Mouse (Mus musculus) frontal cortex, adult (tissue): ENCODE results near the gene Med25.

Experiments used
- ATAC-seq: cut with Nextera tagmentation; 2 replicates; pipeline ENCODE4 v1.9.2; 2017; ENCODE audit warnings: mild to moderate bottlenecking, moderate library complexity, mixed read lengths; ENCODE audit not compliant: low TSS enrichment

The Med25 gene

DNA sequence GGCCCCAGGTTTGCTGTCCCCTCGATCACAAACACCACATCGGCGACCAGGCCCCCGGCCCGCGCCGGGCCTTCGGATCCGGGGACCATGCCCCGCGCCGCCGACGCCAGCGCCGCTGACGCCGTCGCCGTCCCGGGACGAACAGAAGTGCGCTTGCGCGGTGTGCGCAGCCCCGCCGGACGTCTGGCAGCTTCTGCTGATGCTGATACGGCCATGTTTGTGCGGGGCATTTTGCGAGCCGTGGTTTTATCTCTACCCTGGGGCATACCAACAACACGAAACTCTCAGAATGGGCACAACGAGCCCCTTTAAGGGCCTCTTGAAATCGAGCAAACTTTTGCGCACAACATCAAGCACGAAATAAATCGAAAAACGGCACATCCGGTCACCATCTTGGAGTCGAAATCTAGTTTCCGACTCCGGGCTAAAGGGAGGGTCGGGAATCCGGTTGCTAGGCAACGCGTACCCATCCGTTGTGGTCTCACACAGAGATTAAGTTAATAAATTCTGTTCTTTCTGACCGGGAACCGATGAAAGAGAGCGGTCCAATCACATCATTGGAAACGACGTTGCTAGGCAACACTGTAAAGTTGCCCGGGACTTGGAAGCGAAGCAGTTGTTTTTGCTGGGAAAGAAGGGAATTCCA lies at the start of gene Med25:
Gene Med25 (minus strand): TSS at position 437 of the 646 bp plus-strand sequence.
- ATAC-seq, result peak; percentile 60

DNA sequence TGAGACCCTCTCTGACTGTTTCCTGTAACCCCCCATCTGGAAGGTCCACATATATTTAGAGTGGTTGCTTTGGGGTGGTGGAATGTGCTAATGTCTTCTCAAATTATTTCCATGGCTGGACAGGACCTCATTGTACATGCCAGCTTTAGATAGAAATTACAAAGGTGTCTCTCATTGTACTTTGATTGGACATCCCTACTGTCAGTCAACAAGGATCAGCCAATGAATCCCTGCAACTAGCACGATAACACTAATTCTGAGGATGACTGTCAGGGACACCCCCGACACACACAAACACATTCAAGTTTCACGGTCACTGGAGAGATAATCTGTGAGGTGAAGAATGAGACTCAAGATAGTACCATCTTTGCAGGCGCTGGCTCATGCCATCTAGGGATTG lies 46.2 kb upstream of the Med25 start:
- no peak for ATAC-seq

DNA sequence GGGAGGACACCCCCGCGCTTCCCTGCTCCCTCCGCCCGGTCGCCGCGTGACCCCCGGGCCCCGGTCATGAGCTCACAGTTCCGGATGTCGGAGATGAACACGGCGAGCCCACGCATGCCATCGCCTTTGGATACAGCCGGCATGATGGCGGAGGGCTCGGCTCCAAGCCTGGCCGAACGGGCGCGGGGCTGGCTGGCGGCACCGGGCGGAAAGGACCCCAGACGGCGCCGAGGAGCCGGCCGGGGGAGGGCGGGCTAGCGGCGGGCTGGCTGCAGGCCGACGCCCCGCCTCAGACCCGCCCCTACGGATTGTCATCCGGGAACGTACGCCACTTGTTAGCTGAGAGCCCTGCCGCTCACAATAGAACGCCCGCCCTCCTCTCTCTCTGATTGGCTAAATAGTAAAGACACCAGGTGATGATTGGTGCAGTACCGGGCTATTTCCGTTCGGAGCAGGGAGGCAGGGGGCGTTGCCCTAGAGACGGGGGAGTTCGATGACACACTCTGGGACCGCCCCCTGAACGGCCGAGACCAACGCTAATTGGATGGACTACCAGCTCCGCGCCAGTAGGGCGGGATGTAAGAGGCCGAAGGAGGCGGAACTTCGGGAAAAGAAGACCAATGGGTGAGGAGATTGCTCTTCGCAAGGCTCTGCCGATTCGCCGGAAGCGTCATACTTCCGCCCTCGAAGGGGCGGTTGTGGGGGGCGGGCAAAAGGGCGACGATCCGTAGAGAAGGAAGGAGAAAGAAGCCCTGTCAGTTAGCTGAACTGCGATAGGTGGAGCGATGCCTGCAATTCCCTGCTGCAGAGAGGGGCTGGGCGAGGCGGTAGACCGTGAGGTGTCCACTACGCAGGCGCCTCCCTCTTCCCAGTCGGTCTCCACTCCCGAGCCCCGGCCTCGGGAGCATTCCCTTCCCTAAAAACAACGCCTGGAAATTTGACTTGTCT lies 37.0 kb upstream of the Med25 start, which contains the start of gene Ap2a1:
Gene Ap2a1 (minus strand): TSS at position 293 of the 948 bp plus-strand sequence.
- ATAC-seq, result peak; percentile 94

GRCm38 (mm10) chr7:44928570-44928969 lies 36.1 kb upstream of the Med25 start:
- no peak for ATAC-seq

DNA sequence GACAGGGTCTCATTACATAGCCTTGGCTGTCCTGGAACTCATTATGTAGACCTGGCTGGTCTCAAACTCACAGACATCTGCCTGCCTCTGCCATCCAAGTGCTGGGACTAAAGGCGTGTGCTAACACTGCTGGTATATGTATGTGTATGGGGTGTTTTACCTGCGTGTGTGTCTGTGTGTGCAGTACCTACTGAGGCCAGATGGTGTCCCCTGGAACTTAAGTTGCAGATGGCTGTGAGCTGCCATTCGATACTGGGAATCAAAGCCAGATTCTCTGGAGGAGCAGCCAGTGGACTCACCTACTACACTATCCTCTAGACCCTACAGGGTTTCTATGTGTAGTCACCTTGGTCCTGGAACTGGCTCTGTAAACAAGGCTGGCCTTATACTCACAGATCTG lies 33.0 kb upstream of the Med25 start:
- ATAC-seq, result no peak

DNA sequence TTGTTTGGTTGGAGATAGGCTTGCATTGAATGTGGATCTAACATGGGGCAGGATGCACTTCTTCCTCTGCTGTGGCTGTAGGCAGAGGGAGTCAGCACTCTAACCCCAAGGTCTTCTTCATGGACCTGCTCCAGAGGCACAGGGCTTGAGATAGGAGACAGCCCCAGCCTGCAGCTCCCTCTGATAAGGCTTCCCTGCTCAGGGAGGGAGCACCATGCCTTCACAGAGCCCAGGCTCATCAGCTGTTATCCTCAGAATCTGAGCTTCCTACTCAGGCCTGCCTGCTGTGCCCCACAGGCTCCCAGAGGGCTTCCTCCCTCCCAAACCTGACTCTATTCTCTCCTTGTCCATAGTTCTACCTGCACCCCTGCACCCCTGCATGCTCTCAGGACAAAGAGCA lies 30.0 kb upstream of the Med25 start:
- ATAC-seq, result no peak

GRCm38 (mm10) chr7:44919127-44919526 lies 26.6 kb upstream of the Med25 start:
- ATAC-seq, result no peak

GRCm38 (mm10) chr7:44918219-44918618 lies 25.7 kb upstream of the Med25 start:
- no peak for ATAC-seq

DNA sequence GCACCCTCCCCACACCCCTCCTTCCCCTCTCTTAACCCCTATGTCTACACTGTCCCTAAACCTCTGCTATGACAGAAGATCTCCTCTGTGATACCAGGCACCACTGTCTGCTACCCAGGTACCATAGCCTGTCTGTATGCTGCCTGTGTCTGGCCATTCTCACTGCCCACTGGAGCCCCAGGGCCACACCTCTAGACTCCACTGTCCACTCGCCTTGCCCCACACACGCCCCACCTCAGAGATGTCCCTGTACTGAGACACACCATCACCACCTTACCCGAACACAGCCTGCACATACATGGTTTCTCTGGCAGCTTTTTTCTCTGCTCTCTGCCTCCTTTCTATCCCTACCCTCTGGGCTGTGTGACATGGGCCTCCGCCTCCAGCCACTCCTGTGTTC lies 24.4 kb upstream of the Med25 start:
- ATAC-seq, result no peak

- ATAC-seq, result no peak
Observed at GRCm38 (mm10) chr7:44916191-44916590, 23.7 kb upstream of the Med25 start.

DNA sequence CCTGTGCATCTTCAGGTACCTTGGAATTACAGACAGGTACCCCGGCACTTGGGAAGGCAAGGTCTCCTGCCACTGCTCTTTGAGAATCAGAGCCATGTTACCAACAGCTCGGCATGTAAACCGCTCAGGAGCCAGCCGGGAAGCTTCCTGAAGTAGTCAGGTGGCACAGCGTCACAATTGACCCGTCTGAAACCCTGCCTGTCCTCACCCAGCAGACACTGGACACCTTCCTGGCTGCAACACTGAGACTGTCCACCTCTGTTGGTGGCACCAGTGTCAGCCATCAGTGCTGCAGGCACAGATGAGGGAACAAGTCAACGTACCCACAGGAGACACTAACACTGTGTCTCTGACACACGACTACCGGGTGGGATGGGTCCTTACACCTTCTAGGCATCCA lies 22.8 kb upstream of the Med25 start:
- ATAC-seq, result no peak

DNA sequence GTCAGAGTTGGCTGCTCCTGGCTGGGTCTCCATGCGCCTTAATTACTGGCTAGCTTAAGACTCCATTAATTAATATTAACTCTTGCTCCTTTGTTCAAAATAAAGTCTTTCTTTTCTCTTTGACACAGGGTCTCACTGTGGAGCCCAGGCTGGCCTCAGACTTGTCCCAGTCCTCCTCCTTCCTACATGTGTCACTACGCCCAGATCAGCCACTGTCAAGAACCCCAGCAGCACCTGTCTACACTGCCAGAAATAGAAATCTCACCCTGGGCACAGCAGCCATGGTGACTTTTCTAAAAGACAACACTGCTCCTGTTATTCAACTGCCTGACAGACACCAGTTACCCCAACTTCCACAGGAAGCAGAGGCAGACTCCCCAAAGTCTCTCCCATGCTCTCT lies 21.9 kb upstream of the Med25 start:
- ATAC-seq, result no peak

GRCm38 (mm10) chr7:44908706-44909476 lies 16.4 kb upstream of the Med25 start:
- peak; percentile 18; the same call in 1 of the 2 replicates for ATAC-seq

DNA sequence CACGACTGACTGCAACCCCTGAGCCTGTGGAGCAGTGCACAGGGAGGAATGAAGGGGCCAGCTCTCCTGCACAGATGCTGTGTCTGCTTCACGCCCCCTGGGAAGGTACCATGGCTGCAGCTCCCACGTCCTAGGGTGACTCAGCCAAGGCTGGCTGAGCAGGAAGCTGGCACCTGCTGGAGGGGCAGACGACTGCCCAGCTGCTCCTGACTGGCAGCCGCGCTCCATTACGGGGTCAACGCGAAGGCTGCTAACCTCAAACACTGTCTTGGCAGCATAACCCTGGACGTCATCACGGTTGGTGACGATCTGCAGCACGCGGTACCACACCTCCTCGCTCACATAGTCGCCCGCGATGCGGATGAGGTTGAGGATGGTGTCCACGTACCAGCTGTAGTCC lies 12.9 kb upstream of the Med25 start:
- ATAC-seq, result peak; percentile 42; the same call in 1 of the 2 replicates

DNA sequence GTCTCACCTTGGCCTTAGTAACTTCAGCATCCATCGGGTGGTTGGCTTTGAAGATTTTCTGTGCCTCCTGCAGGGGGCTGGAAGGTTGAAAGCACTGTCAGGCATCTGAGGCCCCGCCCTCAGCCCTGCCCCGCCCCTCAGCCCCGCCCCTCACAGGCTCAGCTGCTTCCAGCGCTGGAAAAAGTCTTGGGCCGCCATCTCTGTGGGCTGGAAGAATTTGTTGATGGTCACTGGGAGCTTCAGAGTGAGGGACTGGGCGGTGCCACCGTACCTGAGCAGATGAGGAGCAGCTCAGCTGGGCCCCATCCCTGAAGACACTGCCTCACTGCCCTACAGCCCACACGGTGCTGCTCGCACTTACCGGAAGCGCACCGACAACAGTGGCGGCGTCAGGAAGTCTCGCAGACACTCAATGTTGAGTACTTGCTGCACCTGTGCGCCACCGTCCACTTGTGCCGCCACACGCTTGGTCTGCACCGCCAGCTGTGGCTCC lies 8.8 kb upstream of the Med25 start:
- no peak for ATAC-seq

- no peak for ATAC-seq
Observed at GRCm38 (mm10) chr7:44900632-44901031, 8.1 kb upstream of the Med25 start.

GRCm38 (mm10) chr7:44898607-44899006 lies 6.1 kb upstream of the Med25 start:
- ATAC-seq, result no peak

GRCm38 (mm10) chr7:44896499-44896898 lies 4.0 kb upstream of the Med25 start:
- no peak for ATAC-seq

- peak; percentile 59 for ATAC-seq
Observed at GRCm38 (mm10) chr7:44895593-44896434, 3.3 kb upstream of the Med25 start, which contains the start of gene Fuz. Gene Fuz (plus strand): TSS chr7:44896079.

GRCm38 (mm10) chr7:44895206-44895592 lies 2.7 kb upstream of the Med25 start:
- no peak for ATAC-seq

DNA sequence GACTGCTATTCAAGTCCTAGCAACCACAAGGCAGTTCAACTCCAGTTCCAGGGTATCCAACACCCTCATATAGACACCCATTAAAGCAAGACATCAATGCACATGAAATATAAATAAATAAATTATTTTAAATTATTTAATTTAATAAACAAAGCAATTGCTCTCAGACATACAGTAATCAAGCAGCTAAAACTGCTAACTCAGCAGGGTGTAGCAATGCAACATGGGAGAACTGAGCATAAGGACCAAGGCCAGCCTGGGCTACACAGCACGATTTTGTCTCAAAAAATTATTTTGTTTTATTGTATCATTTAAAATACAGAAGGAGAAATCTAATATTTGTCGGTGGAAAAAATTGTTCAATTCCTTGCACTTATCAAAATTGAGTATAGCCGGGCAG lies 1.7 kb upstream of the Med25 start:
- ATAC-seq, result no peak
